17 mouse cellular contexts compared by ENCODE assay signal in the genomic region with DNA sequence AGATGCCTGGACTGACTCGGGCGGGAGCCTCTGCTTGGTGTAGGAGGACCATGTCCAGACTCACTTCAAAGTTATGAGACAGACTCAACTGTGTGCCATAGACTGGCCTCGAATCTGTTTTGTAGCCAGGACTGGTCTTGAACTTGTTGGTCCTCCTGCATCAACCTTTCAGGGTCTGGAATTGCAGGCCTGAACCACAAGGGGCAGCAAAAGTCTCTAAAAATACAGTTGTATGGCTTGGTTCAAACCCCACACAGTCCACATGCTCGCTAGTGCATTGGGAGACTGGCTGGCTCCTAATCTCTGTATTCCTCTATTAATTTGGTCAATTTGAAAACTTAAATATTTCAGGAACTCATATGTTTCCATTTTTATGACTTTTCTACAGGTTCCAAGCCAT.
"Had no signal": no experiment of that assay in that cellular context is flagged by ENCODE, and none has a peak within 500 bp of the region (broad histone marks: within the 10 kb centered on the region; RNA-seq: fewer than 3 reads in every experiment).

No protein-coding gene starts in this region.

- H3K4me3 ChIP-seq: kidney, embryonic 15.5 days; liver, embryonic 13.5 days; megakaryocyte, embryonic 14.5 days; midbrain, embryonic 12.5 days; midbrain, embryonic 15.5 days; neural tube, embryonic 12.5 days; neural tube, embryonic 15.5 days had no signal

- H3K9ac ChIP-seq: kidney, embryonic 15.5 days; liver, embryonic 13.5 days; midbrain, embryonic 12.5 days; midbrain, embryonic 15.5 days; neural tube, embryonic 12.5 days; neural tube, embryonic 15.5 days had no signal

- H3K4me1 ChIP-seq: kidney, embryonic 15.5 days; liver, embryonic 13.5 days; megakaryocyte, embryonic 14.5 days; midbrain, embryonic 12.5 days; midbrain, embryonic 15.5 days; neural tube, embryonic 12.5 days; neural tube, embryonic 15.5 days had no signal

- H3K9me3 ChIP-seq: kidney, embryonic 15.5 days; liver, embryonic 13.5 days; megakaryocyte, embryonic 14.5 days; midbrain, embryonic 12.5 days; midbrain, embryonic 15.5 days; neural tube, embryonic 12.5 days; neural tube, embryonic 15.5 days had no signal

- H3K4me2 ChIP-seq: kidney, embryonic 15.5 days; liver, embryonic 13.5 days; midbrain, embryonic 12.5 days; midbrain, embryonic 15.5 days; neural tube, embryonic 12.5 days; neural tube, embryonic 15.5 days had no signal

- H3K36me3 ChIP-seq: kidney, embryonic 15.5 days; liver, embryonic 13.5 days; midbrain, embryonic 12.5 days; midbrain, embryonic 15.5 days; neural tube, embryonic 12.5 days; neural tube, embryonic 15.5 days had no signal

- H3K27ac ChIP-seq: kidney, embryonic 15.5 days; liver, embryonic 13.5 days; midbrain, embryonic 12.5 days; midbrain, embryonic 15.5 days; neural tube, embryonic 12.5 days; neural tube, embryonic 15.5 days; stomach, postnatal 0 days had no signal

- ATAC-seq: midbrain, embryonic 15.5 days had no signal

- H3K27me3 ChIP-seq: kidney, embryonic 15.5 days; liver, embryonic 13.5 days; megakaryocyte, embryonic 14.5 days; midbrain, embryonic 12.5 days; midbrain, embryonic 15.5 days; neural tube, embryonic 12.5 days; neural tube, embryonic 15.5 days had no signal

- DNase-seq: kidney, adult 8-10 months; kidney, postnatal 14 days; liver, embryonic 13.5 days; lung, adult 2 months; right cerebral cortex, adult 18-20 months; right cerebral cortex, postnatal 14 days; right cerebral cortex, postnatal 4 days; thymus, adult 2 months; thymus, postnatal 14 days; thymus, postnatal 4 days had no signal
